In the genomic region with DNA sequence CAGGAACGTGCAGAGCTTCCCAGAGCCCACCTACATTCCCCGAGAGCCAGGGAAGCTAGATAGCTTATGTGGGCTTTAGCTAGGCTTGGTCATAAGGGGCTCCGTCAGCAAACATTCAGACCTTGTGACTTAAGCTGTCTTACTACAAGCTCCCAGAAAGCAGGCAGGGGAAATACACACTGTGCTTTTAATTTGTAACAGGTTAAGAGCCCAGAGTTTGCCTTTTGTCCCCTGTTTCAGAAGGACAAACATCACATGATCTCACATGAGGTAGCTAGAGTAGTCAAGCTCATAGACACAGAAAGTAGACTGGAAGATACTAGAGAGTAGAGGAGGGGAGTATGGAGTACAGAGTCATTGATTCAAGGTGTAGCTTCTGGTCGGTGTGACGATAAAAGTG, we compare ENCODE assay signal across 23 mouse cellular contexts. TPM values are rescaled to one million over a fixed set of nuclear protein-coding genes. Genes with fewer than 3 reads are reported as not detected.
DNase-seq lines count a peak whose midpoint lies in the region; ATAC-seq lines count a peak whose summit lies in the region.
"Had no signal": no experiment of that assay in that cellular context is flagged by ENCODE, and none has a peak within 500 bp of the region (broad histone marks: within the 10 kb centered on the region; RNA-seq: fewer than 3 reads in every experiment).

No protein-coding gene starts in this region.

- no peaks in the 10 kb centered on the region for H3K36me3 ChIP-seq in intestine, embryonic 16.5 days (ENCODE audit: control insufficient read depth, insufficient read depth, low read length)
- no peaks in the 10 kb centered on the region for H3K36me3 ChIP-seq in stomach, embryonic 14.5 days (ENCODE audit: control insufficient read depth, insufficient read depth, low read length)
- H3K36me3 ChIP-seq: embryonic facial prominence, embryonic 13.5 days; forebrain, embryonic 10.5 days; hindbrain, embryonic 10.5 days; limb, embryonic 10.5 days; lung, embryonic 15.5 days had no signal

- H3K9ac ChIP-seq in intestine, embryonic 16.5 days (ENCODE audit: low read depth, low read length) = no peak overlapping the region
- no peak overlapping the region for H3K9ac ChIP-seq in stomach, embryonic 14.5 days (replicated peaks; ENCODE audit: low read depth, low read length)
- H3K9ac ChIP-seq: embryonic facial prominence, embryonic 13.5 days; lung, embryonic 15.5 days had no signal

- WGBS in intestine, embryonic 16.5 days = 61% methylated on average over 5 of the region's 5 CpGs
- WGBS in stomach, embryonic 14.5 days = 54% methylated on average over 5 of the region's 5 CpGs

- no peak overlapping the region for H3K4me2 ChIP-seq in intestine, embryonic 16.5 days (ENCODE audit: low read depth, low read length)
- H3K4me2 ChIP-seq in stomach, embryonic 14.5 days (replicated peaks; ENCODE audit: low read depth, low read length) = no peak overlapping the region
- H3K4me2 ChIP-seq: embryonic facial prominence, embryonic 13.5 days; lung, embryonic 15.5 days had no signal

- peak; percentile 84 for ATAC-seq in intestine, embryonic 16.5 days
- peak; percentile 67; the same call in 1 of the 2 replicates for ATAC-seq in stomach, embryonic 14.5 days (ENCODE audit: insufficient number of reproducible peaks, insufficient read depth, low FRiP score, low read depth)
- ATAC-seq: midbrain, embryonic 16.5 days had no signal

- peak; percentile 81 to 90 for DNase-seq in kidney, adult 8-10 months
- peak; percentile 66 to 88 for DNase-seq in kidney, postnatal 36 days
- no peak for DNase-seq in adrenal gland, postnatal 4 days (ENCODE audit: low spot score in 2 of 2)
- no peak for DNase-seq in cerebellum, adult 9-11 months
- no peak for DNase-seq in urinary bladder, postnatal 14 days (ENCODE audit: low spot score)
- DNase-seq: adrenal gland, postnatal 10 days; cerebellum, adult 18-20 months; gastrocnemius, postnatal 25 days; thymus, postnatal 4 days had no signal

- H3K9me3 ChIP-seq in intestine, embryonic 16.5 days (ENCODE audit: control insufficient read depth, low read length) = no peaks in the 10 kb centered on the region
- H3K9me3 ChIP-seq in stomach, embryonic 14.5 days (ENCODE audit: control insufficient read depth, low read depth, low read length) = no peaks in the 10 kb centered on the region
- H3K9me3 ChIP-seq: embryonic facial prominence, embryonic 13.5 days; forebrain, embryonic 10.5 days; hindbrain, embryonic 10.5 days; limb, embryonic 10.5 days; lung, embryonic 15.5 days had no signal

- H3K27ac ChIP-seq in intestine, embryonic 16.5 days (ENCODE audit: low read length) = 0 out of 2 replicates have a peak overlapping the region, but pooled peaks have one; percentile 4
- H3K27ac ChIP-seq in stomach, embryonic 14.5 days (ENCODE audit: low read length) = no peak overlapping the region
- H3K27ac ChIP-seq: embryonic facial prominence, embryonic 13.5 days; forebrain, embryonic 10.5 days; hindbrain, embryonic 10.5 days; layer of hippocampus, adult 2 months; limb, embryonic 10.5 days; lung, embryonic 15.5 days had no signal

- H3K4me3 ChIP-seq in intestine, embryonic 16.5 days (ENCODE audit: low read length) = no peak overlapping the region
- no peak overlapping the region for H3K4me3 ChIP-seq in stomach, embryonic 14.5 days (ENCODE audit: low read depth, low read length)
- H3K4me3 ChIP-seq: embryonic facial prominence, embryonic 13.5 days; forebrain, embryonic 10.5 days; hindbrain, embryonic 10.5 days; layer of hippocampus, adult 2 months; limb, embryonic 10.5 days; lung, embryonic 15.5 days had no signal

- no peaks in the 10 kb centered on the region for H3K4me1 ChIP-seq in intestine, embryonic 16.5 days (ENCODE audit: control insufficient read depth, insufficient read depth, low read length)
- no peaks in the 10 kb centered on the region for H3K4me1 ChIP-seq in stomach, embryonic 14.5 days (ENCODE audit: control insufficient read depth, insufficient read depth, low read length)
- H3K4me1 ChIP-seq: embryonic facial prominence, embryonic 13.5 days; forebrain, embryonic 10.5 days; hindbrain, embryonic 10.5 days; limb, embryonic 10.5 days; lung, embryonic 15.5 days had no signal

- H3K27me3 ChIP-seq in intestine, embryonic 16.5 days (replicated peaks; ENCODE audit: control insufficient read depth, insufficient read depth, low read length) = no peaks in the 10 kb centered on the region
- H3K27me3 ChIP-seq in stomach, embryonic 14.5 days (ENCODE audit: control insufficient read depth, insufficient read depth, low read length) = no peaks in the 10 kb centered on the region
- H3K27me3 ChIP-seq: embryonic facial prominence, embryonic 13.5 days; lung, embryonic 15.5 days had no signal

RNA-seq across cellular contexts. Expression of a gene that starts 5.8 kb away (rescaled TPM):
- 49.1 and 53.4 TPM in 2 replicates for polyA plus RNA-seq in intestine, embryonic 16.5 days (2015; fragmentation: Nextera tagmentation; extraction: Ambion mirVana)
- 71.8 and 80.2 TPM in 2 replicates for polyA plus RNA-seq in stomach, embryonic 14.5 days (2014; fragmentation: Nextera tagmentation; extraction: Ambion mirVana)
- 10 to 100 TPM; 69.9 to 75.1 TPM for total RNA-seq in adrenal gland, postnatal 4 days (2021)

RNA-seq across cellular contexts. Expression of a gene that starts 19.6 kb away (rescaled TPM):
- polyA plus RNA-seq in intestine, embryonic 16.5 days (2015; fragmentation: Nextera tagmentation; extraction: Ambion mirVana) = 61.6 and 69.3 TPM in 2 replicates
- polyA plus RNA-seq in stomach, embryonic 14.5 days (2014; fragmentation: Nextera tagmentation; extraction: Ambion mirVana) = 68.7 and 74.2 TPM in 2 replicates
- 100 to 1,000 TPM; 110 to 113 TPM for total RNA-seq in adrenal gland, postnatal 4 days (2021)

RNA-seq across cellular contexts. Expression of a gene that starts 50.8 kb away (rescaled TPM):
- polyA plus RNA-seq in intestine, embryonic 16.5 days (2015; fragmentation: Nextera tagmentation; extraction: Ambion mirVana) = 0.07 TPM in 2 replicates
- 0.45 and 1.2 TPM in 2 replicates for polyA plus RNA-seq in stomach, embryonic 14.5 days (2014; fragmentation: Nextera tagmentation; extraction: Ambion mirVana)
- total RNA-seq in adrenal gland, postnatal 4 days (2021) = not detected
- total RNA-seq: adrenal gland, postnatal 10 days; common myeloid progenitor, adult 5-6 weeks; gastrocnemius, postnatal 25 days; heart, adult 8-10 months; layer of hippocampus, adult 2 months; left cerebral cortex, adult 18-20 months had no signal
- polyA plus RNA-seq: frontal cortex, adult 2 months; spleen, adult 2 months had no signal

Comparison
In these comparisons a context has a peak if more than half of its experiments do, and no peak if none do; other contexts are left out.
1. DNase-seq: peak in kidney, adult 8-10 months (2 of 2) and kidney, postnatal 36 days (2 of 2); none in adrenal gland, postnatal 4 days (0 of 2), cerebellum, adult 9-11 months (single experiment) and urinary bladder, postnatal 14 days (single experiment).